Mouse (Mus musculus) intestine, embryonic 15.5 days (tissue): ENCODE measurements around the gene Immp2l. TPM values are rescaled to one million over a fixed set of nuclear protein-coding genes. Genes with fewer than 3 reads are reported as not detected.
A peak's percentile ranks its signal among the peaks of the same experiment; 100 is the strongest.

Experiments used
- ATAC-seq: fragments of 200-750 bp; cut with Nextera tagmentation; 2 replicates; pipeline ENCODE4 v1.8.0; 2017; ENCODE audit warnings: moderate TSS enrichment, moderate library complexity
- H3K27ac ChIP-seq: fragments of 300-500 bp; sonication (generic); 2 replicates; pipeline ENCODE4 v1.5.1; 2015; ENCODE audit warnings: mild to moderate bottlenecking, inconsistent platforms
- H3K27me3 ChIP-seq: fragments of 300-500 bp; sonication (generic); replicated peaks from 2 replicates; pipeline ENCODE4 v1.6.1; 2015; ENCODE audit warnings: inconsistent platforms
- H3K36me3 ChIP-seq: fragments of 300-500 bp; sonication (generic); 2 replicates; pipeline ENCODE4 v1.6.1; 2015; ENCODE audit warnings: inconsistent platforms
- H3K4me1 ChIP-seq: fragments of 300-500 bp; sonication (generic); replicated peaks from 2 replicates; pipeline ENCODE4 v1.6.1; 2015; ENCODE audit warnings: inconsistent platforms
- H3K4me2 ChIP-seq: fragments of 300-500 bp; sonication (generic); replicated peaks from 2 replicates; pipeline ENCODE4 v1.6.1; 2015; ENCODE audit warnings: mild to moderate bottlenecking, inconsistent platforms
- H3K4me3 ChIP-seq: fragments of 300-500 bp; sonication (generic); replicated peaks from 2 replicates; pipeline ENCODE4 v1.5.1; 2015; ENCODE audit warnings: inconsistent platforms
- H3K9ac ChIP-seq: fragments of 300-500 bp; sonication (generic); 2 replicates; pipeline ENCODE4 v1.6.1; 2015; ENCODE audit warnings: inconsistent platforms
- H3K9me3 ChIP-seq: fragments of 300-500 bp; sonication (generic); 2 replicates; pipeline ENCODE4 v1.6.1; 2016; ENCODE audit warnings: inconsistent platforms
- WGBS: fragments of 180-500 bp; shearing (Covaris S2); methylation state at CpG from one replicate; pipeline ENCODE4 v1.1.7; 2015; 5-methylcytosine and 5-hydroxymethylcytosine counted together
- polyA plus RNA-seq: library from polyadenylated mRNA; unstranded; fragments of >200 nt; fragmentation: Nextera tagmentation; extraction: Ambion mirVana; gene quantifications from 2 replicates; pipeline ENCODE4 v1.2.1, GENCODE M21; 2015

Immp2l gene
- polyA plus RNA-seq, 1 experiment from 2014 or later, result 27.7 TPM

- ATAC-seq, result no peak
- H3K27me3 ChIP-seq, result no peaks in the 10 kb centered on the region
- no peak overlapping the region for H3K4me2 ChIP-seq
- H3K27ac ChIP-seq, result no peak overlapping the region
- no peak overlapping the region for H3K9ac ChIP-seq
- H3K9me3 ChIP-seq, result no peaks in the 10 kb centered on the region
- H3K36me3 ChIP-seq, result no peaks in the 10 kb centered on the region
- WGBS, result 77% methylated on average over 9 of the region's 9 CpGs
- H3K4me3 ChIP-seq, result no peak overlapping the region
- H3K4me1 ChIP-seq, result no peaks in the 10 kb centered on the region
Measured at GRCm38 (mm10) chr12:40995618-40996370, 28.1 kb upstream of the Immp2l start.

- no peak for ATAC-seq
- H3K4me1 ChIP-seq, result 0 out of 2 replicates have a peak, but pooled peaks cover 2% of the 10 kb centered on the region
- no peak overlapping the region for H3K27ac ChIP-seq
- H3K9me3 ChIP-seq, result no peaks in the 10 kb centered on the region
- 66% methylated on average over 1 of the region's 1 CpGs for WGBS
- H3K4me2 ChIP-seq, result no peak overlapping the region
- H3K9ac ChIP-seq, result no peak overlapping the region
- H3K36me3 ChIP-seq, result no peaks in the 10 kb centered on the region
- H3K27me3 ChIP-seq, result no peaks in the 10 kb centered on the region
- H3K4me3 ChIP-seq, result no peak overlapping the region
Measured at GRCm38 (mm10) chr12:41022516-41022915, 1.4 kb upstream of the Immp2l start.

GRCm38 (mm10) chr12:41024512-41024911 lies 622 bp downstream of the Immp2l start:
- ATAC-seq, result peak; percentile 52
- peak overlapping the region; percentile 90 for H3K9ac ChIP-seq
- no peaks in the 10 kb centered on the region for H3K9me3 ChIP-seq
- H3K27me3 ChIP-seq, result no peaks in the 10 kb centered on the region
- peak overlapping the region; percentile 72 for H3K4me3 ChIP-seq
- H3K4me1 ChIP-seq, result 0 out of 2 replicates have a peak, but pooled peaks cover 2% of the 10 kb centered on the region
- no peaks in the 10 kb centered on the region for H3K36me3 ChIP-seq
- H3K4me2 ChIP-seq, result peak overlapping the region; percentile 85
- peak overlapping the region; percentile 72 for H3K27ac ChIP-seq
- 13% methylated on average over 9 of the region's 9 CpGs for WGBS

DNA sequence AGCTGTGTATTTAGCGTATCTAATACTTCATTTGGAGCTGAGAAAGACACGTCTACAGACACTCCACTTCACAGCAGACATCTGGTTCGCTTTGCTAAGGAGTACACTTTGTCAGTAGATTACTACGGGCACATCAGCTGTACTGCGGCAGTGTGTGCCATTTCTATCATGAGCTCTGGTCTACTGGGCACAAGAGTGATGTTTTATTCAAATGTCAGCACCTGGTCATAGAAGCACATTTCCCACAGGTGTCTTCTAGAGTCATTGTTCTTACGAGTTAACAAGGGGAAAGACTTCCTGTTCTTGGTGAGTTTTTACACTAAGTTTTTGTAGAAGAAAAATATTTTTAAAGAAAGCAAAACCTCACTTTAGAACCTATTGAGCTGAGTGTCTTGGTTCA lies 3.6 kb downstream of the Immp2l start:
- H3K4me3 ChIP-seq, result no peak overlapping the region
- H3K27me3 ChIP-seq, result no peaks in the 10 kb centered on the region
- H3K36me3 ChIP-seq, result no peaks in the 10 kb centered on the region
- no peak overlapping the region for H3K4me2 ChIP-seq
- H3K9ac ChIP-seq, result no peak overlapping the region
- no peaks in the 10 kb centered on the region for H3K9me3 ChIP-seq
- 74% methylated on average over 6 of the region's 6 CpGs for WGBS
- 0 out of 2 replicates have a peak, but pooled peaks cover 2% of the 10 kb centered on the region for H3K4me1 ChIP-seq
- H3K27ac ChIP-seq, result no peak overlapping the region
- no peak for ATAC-seq

DNA sequence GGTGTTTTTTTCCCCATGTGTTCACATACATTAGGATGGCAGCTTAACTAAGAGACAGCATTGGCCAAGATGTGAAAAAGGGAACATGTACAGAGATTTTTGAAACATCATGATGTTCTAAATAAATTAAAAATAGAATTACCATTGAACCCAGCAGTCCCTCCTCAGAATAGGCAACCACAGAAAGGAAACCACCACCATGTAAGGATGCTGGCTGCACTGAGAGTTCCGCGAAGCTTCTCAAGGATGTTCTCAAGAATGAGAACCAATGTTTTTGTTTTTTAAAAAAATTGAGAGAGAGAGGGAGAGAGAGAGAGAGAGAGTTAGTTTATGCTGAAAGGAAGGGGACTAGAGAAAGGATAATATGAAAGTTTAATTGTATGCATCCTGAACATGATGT lies 7.2 kb downstream of the Immp2l start:
- 85% methylated on average over 2 of the region's 2 CpGs for WGBS
- H3K27ac ChIP-seq, result no peak overlapping the region

GRCm38 (mm10) chr12:41033196-41033595 lies 9.3 kb downstream of the Immp2l start:
- no peaks in the 10 kb centered on the region for H3K9me3 ChIP-seq
- H3K4me1 ChIP-seq, result no peaks in the 10 kb centered on the region
- H3K36me3 ChIP-seq, result no peaks in the 10 kb centered on the region
- no peaks in the 10 kb centered on the region for H3K27me3 ChIP-seq
- H3K4me3 ChIP-seq, result no peak overlapping the region
- H3K27ac ChIP-seq, result no peak overlapping the region
- ATAC-seq, result no peak
- WGBS, result 95% methylated on average over 3 of the region's 3 CpGs
- no peak overlapping the region for H3K9ac ChIP-seq
- no peak overlapping the region for H3K4me2 ChIP-seq

More for the DNA sequence above, 7.2 kb downstream of the Immp2l start:
- no peak for ATAC-seq
- Histone ChIP-seq H3K4me2 (no peak overlapping the region), H3K4me1 (no peaks in the 10 kb centered on the region), H3K9ac (no peak overlapping the region), H3K4me3 (no peak overlapping the region), H3K9me3 (no peaks in the 10 kb centered on the region), H3K36me3 (no peaks in the 10 kb centered on the region), H3K27me3 (no peaks in the 10 kb centered on the region)

GRCm38 (mm10) chr12:41039834-41040233 lies 15.9 kb downstream of the Immp2l start:
- ATAC-seq, result no peak
- H3K27me3 ChIP-seq, result no peaks in the 10 kb centered on the region
- no peak overlapping the region for H3K9ac ChIP-seq
- H3K4me2 ChIP-seq, result no peak overlapping the region
- no peak overlapping the region for H3K4me3 ChIP-seq
- H3K9me3 ChIP-seq, result no peaks in the 10 kb centered on the region
- H3K27ac ChIP-seq, result no peak overlapping the region
- H3K36me3 ChIP-seq, result no peaks in the 10 kb centered on the region
- 84% methylated on average over 5 of the region's 5 CpGs for WGBS
- no peaks in the 10 kb centered on the region for H3K4me1 ChIP-seq

DNA sequence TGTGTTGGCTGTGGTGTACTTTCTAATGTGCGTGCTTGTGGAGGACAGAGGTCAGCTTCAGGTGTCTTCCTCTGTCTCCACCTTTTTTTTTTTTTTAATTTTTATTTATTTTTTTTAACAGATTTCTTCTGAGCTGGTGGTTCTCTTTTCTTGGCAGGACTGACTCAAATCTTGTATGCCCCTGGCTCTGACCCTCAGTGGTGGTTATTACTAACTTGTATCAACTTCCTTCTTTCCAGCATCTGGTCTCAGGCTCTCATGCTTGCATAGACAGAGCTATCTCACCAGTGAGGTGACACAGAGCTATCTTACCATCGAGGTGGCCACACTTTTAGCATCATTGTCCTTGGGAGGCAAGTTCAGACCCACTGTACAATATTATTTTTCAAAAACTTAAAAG lies 17.8 kb downstream of the Immp2l start:
- Histone ChIP-seq H3K4me2 (no peak overlapping the region), H3K27ac (no peak overlapping the region), H3K36me3 (no peaks in the 10 kb centered on the region), H3K9me3 (no peaks in the 10 kb centered on the region), H3K27me3 (no peaks in the 10 kb centered on the region), H3K9ac (no peak overlapping the region), H3K4me1 (no peaks in the 10 kb centered on the region), H3K4me3 (no peak overlapping the region)
- WGBS, result 84% methylated on average over 2 of the region's 2 CpGs
- no peak for ATAC-seq

DNA sequence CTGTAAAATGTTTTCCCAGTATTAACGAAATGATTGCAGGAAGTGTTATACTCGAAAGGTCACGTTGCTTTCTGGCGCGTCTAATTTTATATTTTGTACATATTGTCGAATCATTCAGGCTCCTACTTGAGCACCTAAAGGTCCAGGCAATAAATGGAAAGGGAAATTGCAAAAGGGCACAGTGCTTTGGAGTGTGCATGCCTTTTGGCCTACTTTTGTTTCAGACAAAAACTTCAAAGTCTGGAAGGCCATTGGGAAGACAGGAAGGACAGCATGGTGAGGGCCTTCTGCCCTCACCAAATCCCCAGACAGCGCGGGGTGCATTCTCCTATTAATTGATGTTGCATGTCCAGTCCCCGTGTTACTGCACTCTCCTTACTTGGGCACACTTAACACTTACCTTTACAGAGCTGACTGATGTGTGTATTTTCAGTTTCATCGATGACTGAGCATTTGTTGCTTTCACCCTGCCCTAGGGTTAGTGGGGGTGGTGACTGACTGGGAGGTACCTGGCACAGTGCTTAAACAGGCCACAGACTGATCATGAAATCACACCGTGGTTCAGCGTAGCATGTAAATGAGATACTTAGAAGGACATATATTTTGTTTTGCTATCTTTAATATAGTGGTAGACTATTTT lies 20.7 kb downstream of the Immp2l start:
- no peak for ATAC-seq
- H3K4me2 ChIP-seq, result no peak overlapping the region
- no peak overlapping the region for H3K9ac ChIP-seq
- no peak overlapping the region for H3K27ac ChIP-seq
- H3K4me1 ChIP-seq, result no peaks in the 10 kb centered on the region
- 82% methylated on average over 12 of the region's 12 CpGs for WGBS
- H3K36me3 ChIP-seq, result no peaks in the 10 kb centered on the region
- no peaks in the 10 kb centered on the region for H3K9me3 ChIP-seq
- no peak overlapping the region for H3K4me3 ChIP-seq
- H3K27me3 ChIP-seq, result no peaks in the 10 kb centered on the region

- Histone ChIP-seq H3K4me1 (no peaks in the 10 kb centered on the region), H3K27me3 (no peaks in the 10 kb centered on the region), H3K4me2 (no peak overlapping the region), H3K36me3 (no peaks in the 10 kb centered on the region), H3K27ac (no peak overlapping the region), H3K9ac (no peak overlapping the region), H3K4me3 (no peak overlapping the region), H3K9me3 (no peaks in the 10 kb centered on the region)
- WGBS, result 72% methylated on average over 12 of the region's 12 CpGs
- peak; percentile 88 for ATAC-seq
Measured at GRCm38 (mm10) chr12:41047085-41047766, 23.3 kb downstream of the Immp2l start.

- H3K27me3 ChIP-seq, result no peaks in the 10 kb centered on the region
- ATAC-seq, result no peak
- WGBS, result 77% methylated on average over 5 of the region's 5 CpGs
- H3K9ac ChIP-seq, result no peak overlapping the region
- H3K4me1 ChIP-seq, result no peaks in the 10 kb centered on the region
- no peak overlapping the region for H3K4me3 ChIP-seq
- no peak overlapping the region for H3K4me2 ChIP-seq
- no peak overlapping the region for H3K27ac ChIP-seq
- H3K36me3 ChIP-seq, result no peaks in the 10 kb centered on the region
- no peaks in the 10 kb centered on the region for H3K9me3 ChIP-seq
Measured at GRCm38 (mm10) chr12:41050945-41051344, 27.1 kb downstream of the Immp2l start.

DNA sequence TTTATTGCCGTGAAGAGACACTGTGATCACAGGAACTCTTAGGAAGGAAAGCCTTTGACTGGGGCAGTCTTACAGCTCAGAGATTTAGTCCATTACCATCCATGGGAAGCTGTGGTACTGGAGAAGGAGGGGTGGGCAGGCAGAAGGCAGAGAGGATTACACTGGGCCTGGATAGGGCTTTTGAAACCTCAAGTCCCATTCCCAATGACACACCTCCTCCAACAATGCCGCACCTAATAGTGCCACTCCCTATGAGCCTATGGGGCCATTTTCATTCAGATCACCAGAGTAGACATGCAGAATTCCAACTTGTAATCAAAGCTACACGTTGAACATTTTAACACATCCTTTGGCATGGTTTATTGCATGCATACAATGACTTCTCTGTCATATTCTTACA lies 29.0 kb downstream of the Immp2l start:
- ATAC-seq, result no peak
- no peak overlapping the region for H3K27ac ChIP-seq
- 76% methylated on average over 3 of the region's 3 CpGs for WGBS
- no peaks in the 10 kb centered on the region for H3K36me3 ChIP-seq
- H3K4me2 ChIP-seq, result no peak overlapping the region
- H3K4me3 ChIP-seq, result no peak overlapping the region
- H3K9ac ChIP-seq, result no peak overlapping the region
- no peaks in the 10 kb centered on the region for H3K4me1 ChIP-seq
- no peaks in the 10 kb centered on the region for H3K27me3 ChIP-seq
- no peaks in the 10 kb centered on the region for H3K9me3 ChIP-seq
